Mouse (Mus musculus) CH12.LX (cell line): ENCODE results near the gene Tmem60. TPM values are rescaled to one million over a fixed set of nuclear protein-coding genes. Genes with fewer than 3 reads are reported as not detected.

Experiments
- DNase-seq: peaks from one replicate; pipeline ENCODE4 v3.0.0-alpha.2; 2013; ENCODE audit errors: extremely low read depth
- H3K27ac ChIP-seq: 2 replicates; pipeline ENCODE4 v1.5.1; 2012; ENCODE audit warnings: low read depth, mild to moderate bottlenecking, control low read depth, moderate library complexity; ENCODE audit not compliant: insufficient read depth
- H3K27me3 ChIP-seq: replicated peaks from 2 replicates; pipeline ENCODE3; 2012; ENCODE audit warnings: inconsistent platforms
- H3K36me3 ChIP-seq, 2 experiments: replicated peaks in 1 of 2; 2 replicates each; pipeline versions ENCODE3 to v1.6.1; 2012; ENCODE audit warnings: inconsistent platforms in 1 of 2, low read length in 1 of 2, mild to moderate bottlenecking in 1 of 2, mixed read lengths in 1 of 2, moderate library complexity in 1 of 2; ENCODE audit not compliant: control insufficient read depth in 1 of 2, insufficient read depth in 1 of 2
- H3K4me1 ChIP-seq, 2 experiments: 2 replicates each; pipeline ENCODE4 v1.6.1; 2012; ENCODE audit warnings: inconsistent platforms in 1 of 2, moderate library complexity in 1 of 2; ENCODE audit not compliant: insufficient read depth in 2 of 2, control insufficient read depth in 1 of 2
- H3K4me2 ChIP-seq: 2 replicates; pipeline ENCODE4 v1.6.1; 2012; ENCODE audit warnings: low read depth, mild to moderate bottlenecking, control low read depth; ENCODE audit not compliant: poor library complexity, insufficient read depth, severe bottlenecking
- H3K4me3 ChIP-seq, 3 experiments: fragments of 150-350 bp in 1 of 3; sonication (generic) in 1 of 3; replicated peaks in 1 of 3; 2 replicates each; pipeline versions ENCODE3 to v1.5.1; 2011 to 2012; ENCODE audit warnings: low read depth in 2 of 3, low read length in 2 of 3, mild to moderate bottlenecking in 2 of 3, moderate library complexity in 2 of 3, control low read depth in 1 of 3, improper control_type of control experiment in 1 of 3, inconsistent platforms in 1 of 3, mixed read lengths in 1 of 3; ENCODE audit not compliant: poor library complexity in 1 of 3
- H3K79me2 ChIP-seq: replicated peaks from 2 replicates; pipeline ENCODE4 v1.6.1; 2012; ENCODE audit warnings: mild to moderate bottlenecking, moderate library complexity; ENCODE audit not compliant: control insufficient read depth, poor library complexity, insufficient read depth, severe bottlenecking; ENCODE audit errors: extremely low read depth
- H3K9ac ChIP-seq: 2 replicates; pipeline ENCODE4 v1.6.1; 2012; ENCODE audit warnings: low read depth, mild to moderate bottlenecking, control low read depth, moderate library complexity; ENCODE audit not compliant: insufficient read depth
- H3K9me3 ChIP-seq: replicated peaks from 2 replicates; pipeline ENCODE3; 2012; ENCODE audit warnings: low read length, inconsistent platforms, mixed read lengths
- BHLHE40 ChIP-seq: IDR thresholded peaks from 2 replicates; pipeline ENCODE4 v1.6.1; 2011; ENCODE audit warnings: mild to moderate bottlenecking, low read depth, low read length, improper control_type of control experiment
- ELF1 ChIP-seq: IDR thresholded peaks from 2 replicates; pipeline ENCODE4 v1.6.1; 2014; ENCODE audit warnings: low read depth, mild to moderate bottlenecking, inconsistent platforms, low read length, improper control_type of control experiment
- ETS1 ChIP-seq: conservative IDR thresholded peaks from 2 replicates; pipeline ENCODE4 v1.6.1; 2012; ENCODE audit warnings: low read depth, mild to moderate bottlenecking, inconsistent platforms, low read length, improper control_type of control experiment, moderate library complexity
- MAFK ChIP-seq: IDR thresholded peaks from 2 replicates; pipeline ENCODE4 v1.6.1; 2011; ENCODE audit warnings: low read length, improper control_type of control experiment; ENCODE audit not compliant: insufficient replicate concordance
- MAZ ChIP-seq: IDR thresholded peaks from 2 replicates; pipeline ENCODE4 v1.6.1; 2012; ENCODE audit warnings: low read depth, mild to moderate bottlenecking, inconsistent platforms, low read length, improper control_type of control experiment, moderate library complexity
- NRF1 ChIP-seq: IDR thresholded peaks from 2 replicates; pipeline ENCODE4 v1.6.1; 2014; ENCODE audit warnings: low read depth, mild to moderate bottlenecking, inconsistent platforms, low read length, improper control_type of control experiment, moderate library complexity
- POLR2A ChIP-seq: IDR thresholded peaks from 2 replicates; pipeline ENCODE4 v1.6.1; 2011; ENCODE audit warnings: low read depth, mild to moderate bottlenecking, improper control_type of control experiment, low read length
- USF1 ChIP-seq: IDR thresholded peaks from 2 replicates; pipeline ENCODE4 v1.6.1; 2014; ENCODE audit warnings: low read depth, mild to moderate bottlenecking, inconsistent platforms, low read length, improper control_type of control experiment
- ZKSCAN1 ChIP-seq: IDR thresholded peaks from 2 replicates; pipeline ENCODE4 v1.6.1; 2012; ENCODE audit warnings: low read depth, inconsistent platforms, low read length, improper control_type of control experiment, borderline replicate concordance
- ZNF384 ChIP-seq: IDR thresholded peaks from 2 replicates; pipeline ENCODE4 v1.6.1; 2012; ENCODE audit warnings: low read depth, low read length, improper control_type of control experiment, inconsistent platforms
- dilution Hi-C: fragments of 300-500 bp; cut with MboI; formaldehyde crosslinking; loops from 2 replicates; pipeline ENCODE4 v1.14.3; 2020; ENCODE audit warnings: low sequenced_read_pairs; ENCODE audit not compliant: extremely low pct_unique_long_range_greater_than_20kb, extremely low pct_ligation_motif_present
- in situ Hi-C: fragments of 300-500 bp; cut with MboI; formaldehyde crosslinking; loops from 3 replicates; pipeline ENCODE4 v1.14.3; 2019; ENCODE audit warnings: low sequenced_read_pairs, low pct_ligation_motif_present, low pct_unique_long_range_greater_than_20kb, mixed read lengths
- polyA plus RNA-seq: library from polyadenylated mRNA; unstranded; fragments of >175 nt; gene quantifications from 2 replicates; pipeline ENCODE4 v1.2.1, GENCODE M21; 2012; ENCODE audit warnings: low read depth; ENCODE audit not compliant: insufficient read length
- total RNA-seq, 2 experiments: library from RNA; depleted of rRNA; stranded (reverse); fragments of 300-350 nt in 1 of 2; fragments of >200 nt in 1 of 2; gene quantifications; 2 replicates each; pipeline ENCODE4 v1.2.3; 2012 to 2014

Gene Tmem60
- total and polyA plus RNA-seq, 3 experiments = 12.9 to 35.4 (median 17.2) TPM

DNA sequence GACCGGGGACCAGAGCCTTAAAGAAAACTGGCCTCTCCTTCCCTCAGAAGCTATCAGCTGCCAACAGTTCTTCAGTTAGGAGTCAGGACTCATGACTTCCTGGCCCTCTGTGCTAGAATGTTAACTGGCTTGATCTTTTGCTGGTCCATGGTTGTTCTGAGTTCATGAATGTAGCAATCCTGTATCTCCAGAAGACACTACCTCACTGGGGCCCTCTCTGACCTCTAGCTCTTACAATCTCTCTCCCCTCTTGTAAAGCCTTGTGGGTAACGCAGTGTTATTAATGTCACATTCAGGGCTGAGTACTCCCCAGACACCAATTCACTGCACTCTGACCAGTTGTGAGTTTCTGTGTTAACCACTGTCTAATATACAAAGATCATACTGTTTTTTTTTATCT, 22.7 kb downstream of the Tmem60 start:
- Histone ChIP-seq H3K9me3 (no peaks in the 10 kb centered on the region), H3K79me2 (peaks cover 10% of the 10 kb centered on the region), H3K4me1 (no peaks in the 10 kb centered on the region), H3K36me3 (peaks cover 32 to 71% of the 10 kb centered on the region in 2 experiments), H3K9ac (no peak overlapping the region), H3K4me2 (no peak overlapping the region), H3K27ac (no peak overlapping the region), H3K27me3 (no peaks in the 10 kb centered on the region), H3K4me3 (no peak overlapping the region)
- TF ChIP-seq ETS1 (no peak), NRF1 (no peak)
- in situ Hi-C loops = no loop called here
- DNase-seq = no peak
- dilution Hi-C loops = no loop called here

- peaks cover 27 to 71% of the 10 kb centered on the region in 2 experiments for H3K36me3 ChIP-seq
- TF ChIP-seq ZNF384 (no peak), USF1 (no peak), BHLHE40 (no peak), ZKSCAN1 (no peak), MAZ (no peak), ELF1 (no peak), MAFK (no peak), POLR2A (no peak), ETS1 (no peak), NRF1 (no peak)
These were observed 23.4 kb downstream of the Tmem60 start for GRCm38 (mm10) chr5:20905437-20905836.

DNA sequence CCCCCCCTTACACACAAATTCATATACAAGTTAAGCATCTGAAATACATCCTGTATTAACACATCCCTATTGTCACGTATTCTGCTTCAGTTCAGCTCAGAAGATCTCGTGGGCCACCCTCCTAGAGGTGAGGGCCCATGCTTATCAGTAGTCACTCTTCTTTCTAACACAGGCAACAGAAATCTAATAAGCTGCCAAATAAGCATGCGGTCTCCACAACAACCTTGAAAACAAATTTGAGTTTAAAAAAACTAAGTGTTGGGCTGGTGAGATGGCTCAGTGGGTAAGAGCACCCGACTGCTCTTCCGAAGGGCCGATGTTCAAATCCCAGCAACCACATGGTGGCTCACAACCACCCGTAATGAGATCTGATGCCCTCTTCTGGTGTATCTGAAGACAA, 24.2 kb downstream of the Tmem60 start:
- dilution Hi-C loops = no loop called here
- TF ChIP-seq USF1 = no peak
- H3K9ac ChIP-seq = no peak overlapping the region
- no peaks in the 10 kb centered on the region for H3K9me3 ChIP-seq
- no peaks in the 10 kb centered on the region for H3K27me3 ChIP-seq
- H3K4me1 ChIP-seq = peaks cover 0 to 12% of the 10 kb centered on the region in 2 experiments; a peak in 2 of 4 replicates
- H3K4me2 ChIP-seq = no peak overlapping the region
- no peak overlapping the region for H3K4me3 ChIP-seq
- no peak for DNase-seq
- peaks cover 27 to 69% of the 10 kb centered on the region in 2 experiments for H3K36me3 ChIP-seq
- peaks cover 20% of the 10 kb centered on the region for H3K79me2 ChIP-seq
- in situ Hi-C loops = no loop called here
- H3K27ac ChIP-seq = no peak overlapping the region

More at GRCm38 (mm10) chr5:20905437-20905836, 23.4 kb downstream of the Tmem60 start:
- DNase-seq = no peak
- Histone ChIP-seq H3K4me2 (no peak overlapping the region), H3K9me3 (no peaks in the 10 kb centered on the region), H3K4me3 (no peak overlapping the region), H3K9ac (no peak overlapping the region), H3K27ac (no peak overlapping the region), H3K79me2 (peaks cover 14% of the 10 kb centered on the region), H3K27me3 (no peaks in the 10 kb centered on the region), H3K4me1 (peaks cover 0 to 4% of the 10 kb centered on the region in 2 experiments; a peak in 1 of 4 replicates)
- in situ Hi-C loops = no loop called here
- dilution Hi-C loops = no loop called here
